Mouse (Mus musculus): Measurements from ENCODE around the gene Myo1e. TPM values are rescaled to one million over a fixed set of nuclear protein-coding genes. Genes with fewer than 3 reads are reported as not detected.

Myo1e gene
- total and polyA plus RNA-seq, 2 experiments from 2014 or later = 3.0 to 5.9 TPM

DNA sequence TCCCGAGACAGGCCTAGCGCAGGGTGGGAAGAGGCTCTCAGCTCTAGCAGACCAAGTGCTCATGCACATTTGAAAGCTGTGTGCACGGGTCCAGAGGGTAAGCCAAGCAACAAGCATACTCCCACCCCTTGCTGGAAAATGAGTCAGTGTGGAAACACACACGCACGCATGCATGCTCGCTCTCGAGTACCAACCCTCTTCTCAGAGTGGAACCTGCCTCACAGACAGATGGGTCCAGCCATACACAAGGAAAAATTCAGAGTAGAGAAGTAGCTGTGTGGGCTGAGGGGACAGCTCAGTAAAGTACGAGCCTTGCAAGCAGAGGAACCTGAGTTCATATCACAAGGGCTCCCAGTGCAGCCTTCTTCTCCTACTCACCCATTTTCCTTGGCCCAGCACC lies 202.6 kb downstream of the Myo1e start:
- DNase-seq (ENCODE audit: low spot score) (no peak), ATAC-seq (ENCODE audit: low FRiP score) (no peak)
- peaks cover 29% of the 10 kb centered on the region for H3K36me3 ChIP-seq (ENCODE audit: insufficient read depth, low read length)
- H3K27ac ChIP-seq (ENCODE audit: low read depth, low read length) = no peak overlapping the region
- no peak overlapping the region for H3K4me2 ChIP-seq (ENCODE audit: low read depth, low read length, poor library complexity, severe bottlenecking)
- 96% methylated on average over 8 of the region's 8 CpGs for WGBS
- H3K4me1 ChIP-seq (ENCODE audit: insufficient read depth, low read length) = no peaks in the 10 kb centered on the region
- H3K9me3 ChIP-seq (ENCODE audit: low read length) = no peaks in the 10 kb centered on the region
- TF ChIP-seq CTCF (IDR thresholded peaks at IDR 0.05) = no peak
- no peak overlapping the region for H3K4me3 ChIP-seq (ENCODE audit: low read depth, low read length)
- H3K9ac ChIP-seq (replicated peaks; ENCODE audit: low read length, poor library complexity, severe bottlenecking) = no peak overlapping the region
- no peaks in the 10 kb centered on the region for H3K27me3 ChIP-seq (ENCODE audit: insufficient read depth, low read length)

DNA sequence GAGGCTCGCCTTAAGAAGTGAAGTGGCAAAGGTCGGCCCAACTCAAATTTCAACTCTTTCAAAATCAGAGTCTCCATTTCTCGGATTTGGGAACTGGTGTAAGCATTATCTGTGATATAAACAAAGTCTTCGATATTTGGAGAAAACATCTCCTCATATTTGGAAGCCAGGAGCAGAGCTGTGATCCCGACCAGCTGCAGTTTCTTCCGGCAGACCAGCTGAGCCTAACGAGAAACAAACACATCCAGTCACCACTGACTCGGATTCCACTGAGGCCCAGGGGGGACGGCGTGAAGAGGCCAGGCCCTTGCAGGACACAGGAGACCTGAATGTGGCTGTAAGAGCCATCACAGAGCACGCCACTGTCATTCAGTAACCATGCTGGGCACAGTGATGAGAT lies 203.5 kb downstream of the Myo1e start:
- WGBS = 86% methylated on average over 11 of the region's 11 CpGs

GRCm38 (mm10) chr9:70413038-70413437 lies 205.9 kb downstream of the Myo1e start:
- Histone ChIP-seq H3K4me2 (ENCODE audit: low read depth, low read length, poor library complexity, severe bottlenecking) (no peak overlapping the region), H3K4me3 (ENCODE audit: low read depth, low read length) (no peak overlapping the region), H3K9me3 (ENCODE audit: low read length) (no peaks in the 10 kb centered on the region), H3K27me3 (ENCODE audit: insufficient read depth, low read length) (no peaks in the 10 kb centered on the region), H3K9ac (replicated peaks; ENCODE audit: low read length, poor library complexity, severe bottlenecking) (no peak overlapping the region), H3K36me3 (ENCODE audit: insufficient read depth, low read length) (peaks cover 29% of the 10 kb centered on the region), H3K4me1 (ENCODE audit: insufficient read depth, low read length) (no peaks in the 10 kb centered on the region), H3K27ac (ENCODE audit: low read depth, low read length) (no peak overlapping the region)
- no peak for ATAC-seq (ENCODE audit: low FRiP score)
- WGBS = 93% methylated on average over 7 of the region's 7 CpGs
- DNase-seq (ENCODE audit: low spot score) = no peak
- TF ChIP-seq CTCF (IDR thresholded peaks at IDR 0.05) = no peak

More for the DNA sequence above, 203.5 kb downstream of the Myo1e start:
- Histone ChIP-seq H3K4me3 (ENCODE audit: low read depth, low read length) (no peak overlapping the region), H3K9ac (replicated peaks; ENCODE audit: low read length, poor library complexity, severe bottlenecking) (no peak overlapping the region), H3K4me1 (ENCODE audit: insufficient read depth, low read length) (no peaks in the 10 kb centered on the region), H3K9me3 (ENCODE audit: low read length) (no peaks in the 10 kb centered on the region), H3K36me3 (ENCODE audit: insufficient read depth, low read length) (peaks cover 29% of the 10 kb centered on the region), H3K4me2 (ENCODE audit: low read depth, low read length, poor library complexity, severe bottlenecking) (no peak overlapping the region), H3K27ac (ENCODE audit: low read depth, low read length) (no peak overlapping the region), H3K27me3 (ENCODE audit: insufficient read depth, low read length) (no peaks in the 10 kb centered on the region)
- no peak for TF ChIP-seq CTCF (IDR thresholded peaks at IDR 0.05)
- no peak for DNase-seq (ENCODE audit: low spot score)
- no peak for ATAC-seq (ENCODE audit: low FRiP score)

GRCm38 (mm10) chr9:70416412-70416811 lies 209.3 kb downstream of the Myo1e start:
- TF ChIP-seq CTCF (IDR thresholded peaks at IDR 0.05) = peak; percentile 47
- H3K4me3 ChIP-seq (ENCODE audit: low read depth, low read length) = no peak overlapping the region
- H3K9me3 ChIP-seq (ENCODE audit: low read length) = no peaks in the 10 kb centered on the region
- 85% methylated on average over 3 of the region's 3 CpGs for WGBS
- peaks cover 13% of the 10 kb centered on the region for H3K36me3 ChIP-seq (ENCODE audit: insufficient read depth, low read length)
- ATAC-seq (ENCODE audit: low FRiP score) (no peak), DNase-seq (ENCODE audit: low spot score) (peak; percentile 4)
- H3K4me1 ChIP-seq (ENCODE audit: insufficient read depth, low read length) = no peaks in the 10 kb centered on the region
- H3K27ac ChIP-seq (ENCODE audit: low read depth, low read length) = no peak overlapping the region
- no peak overlapping the region for H3K9ac ChIP-seq (replicated peaks; ENCODE audit: low read length, poor library complexity, severe bottlenecking)
- H3K4me2 ChIP-seq (ENCODE audit: low read depth, low read length, poor library complexity, severe bottlenecking) = no peak overlapping the region
- no peaks in the 10 kb centered on the region for H3K27me3 ChIP-seq (ENCODE audit: insufficient read depth, low read length)

DNA sequence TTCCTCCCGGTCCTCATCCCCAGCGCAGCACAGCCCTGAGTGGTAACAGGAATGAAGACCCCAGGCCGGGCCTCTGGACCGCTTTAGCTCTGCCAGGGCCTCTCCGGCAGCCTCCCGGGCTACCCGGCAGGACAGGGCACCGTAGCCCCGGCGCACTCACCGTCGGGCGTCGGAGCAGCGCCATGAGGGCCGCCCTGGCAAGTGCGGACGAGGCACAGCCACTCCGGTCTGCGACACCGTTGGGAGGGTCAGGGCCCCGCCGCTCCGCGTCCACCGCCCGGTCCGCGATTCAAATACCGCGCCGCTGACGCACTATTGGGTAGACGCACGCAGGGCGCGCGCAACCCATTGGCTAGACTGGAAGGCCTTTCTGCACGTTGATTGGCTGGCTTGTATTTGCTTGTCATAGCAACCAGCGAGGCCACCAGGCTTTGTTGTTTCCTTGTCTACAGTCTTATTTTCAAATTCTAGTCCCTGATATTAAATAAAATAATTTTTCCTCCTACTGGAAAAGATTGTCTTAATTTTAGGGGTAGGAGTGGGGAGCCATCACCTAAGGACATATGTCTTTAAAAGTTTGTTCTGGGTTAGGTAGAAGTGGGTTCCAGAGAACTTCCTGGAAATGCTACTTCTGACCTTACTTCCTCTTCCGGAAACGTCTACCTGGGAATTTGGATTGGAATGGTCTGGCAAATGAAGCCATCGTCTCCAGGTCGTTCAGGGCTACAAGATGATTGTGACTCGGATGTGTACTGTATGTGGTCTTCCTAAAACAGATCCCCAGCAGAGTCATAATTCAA lies 214.3 kb downstream of the Myo1e start, which contains the start of gene Ccnb2:
Gene Ccnb2 (minus strand): TSS at position 291 of the 800 bp plus-strand sequence.
- 3% methylated on average over 45 of the region's 45 CpGs for WGBS
- Histone ChIP-seq H3K4me3 (ENCODE audit: low read depth, low read length) (peak within 1 kb of the TSS; percentile 33), H3K36me3 (ENCODE audit: insufficient read depth, low read length) (peaks cover 22% of the 10 kb centered on the region), H3K9ac (replicated peaks; ENCODE audit: low read length, poor library complexity, severe bottlenecking) (no peak within 1 kb of the TSS), H3K27me3 (ENCODE audit: insufficient read depth, low read length) (no peaks in the 10 kb centered on the region), H3K27ac (ENCODE audit: low read depth, low read length) (no peak within 1 kb of the TSS), H3K4me2 (ENCODE audit: low read depth, low read length, poor library complexity, severe bottlenecking) (peak within 1 kb of the TSS; percentile 87), H3K9me3 (ENCODE audit: low read length) (no peaks in the 10 kb centered on the region), H3K4me1 (ENCODE audit: insufficient read depth, low read length) (no peaks in the 10 kb centered on the region)
- DNase-seq (ENCODE audit: low spot score) (peak; percentile 96), ATAC-seq (ENCODE audit: low FRiP score) (peak; percentile 94)
- TF ChIP-seq CTCF (IDR thresholded peaks at IDR 0.05) = no peak

- Histone ChIP-seq H3K9ac (replicated peaks; ENCODE audit: low read length, poor library complexity, severe bottlenecking) (no peak overlapping the region), H3K36me3 (ENCODE audit: insufficient read depth, low read length) (peaks cover 30% of the 10 kb centered on the region), H3K4me1 (ENCODE audit: insufficient read depth, low read length) (no peaks in the 10 kb centered on the region), H3K4me3 (ENCODE audit: low read depth, low read length) (no peak overlapping the region), H3K27me3 (ENCODE audit: insufficient read depth, low read length) (no peaks in the 10 kb centered on the region), H3K9me3 (ENCODE audit: low read length) (no peaks in the 10 kb centered on the region), H3K4me2 (ENCODE audit: low read depth, low read length, poor library complexity, severe bottlenecking) (no peak overlapping the region), H3K27ac (ENCODE audit: low read depth, low read length) (no peak overlapping the region)
- ATAC-seq (ENCODE audit: low FRiP score) = no peak
- 95% methylated on average over 2 of the region's 2 CpGs for WGBS
- DNase-seq (ENCODE audit: low spot score) = no peak
- TF ChIP-seq CTCF (IDR thresholded peaks at IDR 0.05) = no peak
These were observed 215.5 kb downstream of the Myo1e start for GRCm38 (mm10) chr9:70422661-70423060.
